Mouse (Mus musculus) midbrain, embryonic 16.5 days (tissue): Measurements from ENCODE around the gene Gm20388. TPM values are rescaled to one million over a fixed set of nuclear protein-coding genes. Genes with fewer than 3 reads are reported as not detected.

ENCODE experiments used
- ATAC-seq: fragments of 200-750 bp; cut with Nextera tagmentation; 2 replicates; pipeline ENCODE4 v1.8.0; 2017; ENCODE audit warnings: moderate TSS enrichment
- H3K27ac ChIP-seq: fragments of 300-500 bp; sonication (generic); 2 replicates; pipeline ENCODE4 v1.5.1; 2014; ENCODE audit warnings: mild to moderate bottlenecking, low read length, mixed read lengths
- H3K27me3 ChIP-seq: fragments of 300-500 bp; sonication (generic); 2 replicates; pipeline ENCODE4 v1.6.1; 2014; ENCODE audit warnings: low read depth, low read length, mixed read lengths; ENCODE audit not compliant: control insufficient read depth, insufficient read depth
- H3K36me3 ChIP-seq: fragments of 300-500 bp; sonication (generic); 2 replicates; pipeline ENCODE4 v1.6.1; 2014; ENCODE audit warnings: mild to moderate bottlenecking, low read length, moderate library complexity, mixed read lengths; ENCODE audit not compliant: control insufficient read depth, insufficient read depth
- H3K4me1 ChIP-seq: fragments of 300-500 bp; sonication (generic); 2 replicates; pipeline ENCODE4 v1.6.1; 2014; ENCODE audit warnings: mild to moderate bottlenecking, low read length, mixed read lengths; ENCODE audit not compliant: control insufficient read depth, insufficient read depth
- H3K4me2 ChIP-seq: fragments of 300-500 bp; sonication (generic); 2 replicates; pipeline ENCODE4 v1.6.1; 2014; ENCODE audit warnings: mild to moderate bottlenecking, low read length, mixed read lengths
- H3K4me3 ChIP-seq: fragments of 300-500 bp; sonication (generic); 2 replicates; pipeline ENCODE4 v1.5.1; 2014; ENCODE audit warnings: low read depth, mild to moderate bottlenecking, low read length, moderate library complexity, mixed read lengths
- H3K9ac ChIP-seq: fragments of 300-500 bp; sonication (generic); 2 replicates; pipeline ENCODE4 v1.6.1; 2014; ENCODE audit warnings: low read depth, low read length, mixed read lengths
- H3K9me3 ChIP-seq: fragments of 300-500 bp; sonication (generic); replicated peaks from 2 replicates; pipeline ENCODE4 v1.6.1; 2014; ENCODE audit warnings: mild to moderate bottlenecking, low read length, mixed read lengths; ENCODE audit not compliant: control insufficient read depth, poor library complexity, severe bottlenecking
- WGBS: fragments of 180-500 bp; shearing (Covaris S2); extraction: QIAGEN DNeasy Blood & Tissue Kit; methylation state at CpG from one replicate; pipeline ENCODE4 v1.1.7; 2014; 5-methylcytosine and 5-hydroxymethylcytosine counted together
- polyA plus RNA-seq: library from polyadenylated mRNA; unstranded; fragments of >200 nt; fragmentation: Nextera tagmentation; extraction: Ambion mirVana; gene quantifications from 2 replicates; pipeline ENCODE4 v1.2.1, GENCODE M21; 2015

The Gm20388 gene
- polyA plus RNA-seq, 1 experiment from 2014 or later: 7.5 TPM

DNA sequence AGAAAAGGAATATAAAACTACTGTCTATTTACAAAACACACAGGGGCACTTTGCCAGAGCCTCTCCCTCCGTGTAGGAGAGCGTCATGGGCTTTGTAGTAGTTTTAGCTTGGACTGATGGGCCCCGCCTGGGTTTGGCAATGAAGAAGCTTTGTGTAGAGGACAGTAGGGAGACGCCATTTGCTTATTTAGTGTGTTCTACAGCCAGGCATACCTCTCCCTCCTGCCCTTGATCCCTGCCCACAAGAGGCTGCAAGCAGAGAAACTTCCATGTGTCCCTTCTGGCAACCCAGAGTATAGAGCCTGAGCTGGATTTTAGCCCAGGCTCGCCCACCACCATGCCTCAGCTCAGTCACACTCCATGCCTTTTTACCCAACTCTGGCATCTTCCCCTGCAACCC lies 4271.1 kb downstream of the Gm20388 start:
- Histone ChIP-seq H3K27me3 (no peaks in the 10 kb centered on the region), H3K9ac (no peak overlapping the region), H3K4me1 (peaks cover 9% of the 10 kb centered on the region; the same call in 1 of the 2 replicates), H3K4me2 (no peak overlapping the region), H3K4me3 (no peak overlapping the region), H3K27ac (no peak overlapping the region), H3K9me3 (no peaks in the 10 kb centered on the region), H3K36me3 (no peaks in the 10 kb centered on the region)
- ATAC-seq: no peak
- WGBS: 67% methylated on average over 5 of the region's 5 CpGs

DNA sequence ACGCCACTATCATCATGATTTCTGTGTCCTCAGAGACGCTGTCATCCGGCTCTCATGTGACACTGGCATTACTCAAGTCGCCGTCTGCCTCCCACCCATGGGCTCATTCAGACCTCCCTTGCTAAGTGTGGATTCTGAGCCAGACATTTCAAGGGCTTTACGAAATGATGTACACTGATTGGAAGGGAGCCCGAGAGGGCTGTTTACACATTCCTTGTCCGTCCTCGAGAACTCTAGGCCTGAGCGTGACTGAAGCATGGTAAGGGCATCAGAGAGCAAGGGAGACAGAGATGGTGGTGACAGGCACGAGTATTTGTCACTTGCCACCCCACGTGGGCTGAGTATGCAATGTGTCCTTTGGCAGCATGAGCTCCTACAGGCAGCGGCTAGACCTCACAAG lies 4271.6 kb downstream of the Gm20388 start:
- no peaks in the 10 kb centered on the region for H3K36me3 ChIP-seq
- H3K4me2 ChIP-seq: no peak overlapping the region
- no peak overlapping the region for H3K9ac ChIP-seq
- 70% methylated on average over 13 of the region's 13 CpGs for WGBS
- H3K27ac ChIP-seq: no peak overlapping the region
- H3K4me3 ChIP-seq: no peak overlapping the region
- H3K9me3 ChIP-seq: no peaks in the 10 kb centered on the region
- peaks cover 9% of the 10 kb centered on the region; the same call in 1 of the 2 replicates for H3K4me1 ChIP-seq
- H3K27me3 ChIP-seq: no peaks in the 10 kb centered on the region
- no peak for ATAC-seq

DNA sequence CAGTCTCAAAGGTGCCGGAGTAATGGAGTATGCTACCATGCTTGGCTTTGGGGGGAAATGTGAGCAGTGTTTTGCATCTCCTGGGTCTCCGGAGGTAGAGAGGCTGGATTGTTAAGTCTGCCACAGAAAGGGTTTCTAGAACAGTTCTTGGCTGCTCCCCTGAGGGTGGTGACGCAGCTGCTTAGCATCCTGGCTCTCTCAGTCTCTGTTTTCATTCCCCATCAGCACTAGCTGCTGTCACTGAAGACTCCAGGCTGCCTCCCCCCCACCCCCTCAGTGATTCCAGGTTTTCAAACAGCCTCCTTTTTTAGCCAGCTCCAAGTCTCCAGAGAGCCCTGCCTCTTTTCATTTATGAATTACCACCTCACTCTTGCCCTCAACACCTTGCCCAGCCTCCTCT lies 4273.4 kb downstream of the Gm20388 start:
- Histone ChIP-seq H3K27ac (no peak overlapping the region), H3K4me2 (no peak overlapping the region), H3K4me1 (peaks cover 9% of the 10 kb centered on the region; the same call in 1 of the 2 replicates), H3K27me3 (no peaks in the 10 kb centered on the region), H3K9me3 (no peaks in the 10 kb centered on the region), H3K9ac (no peak overlapping the region), H3K4me3 (no peak overlapping the region), H3K36me3 (no peaks in the 10 kb centered on the region)
- ATAC-seq: no peak
- WGBS: 67% methylated on average over 3 of the region's 3 CpGs

DNA sequence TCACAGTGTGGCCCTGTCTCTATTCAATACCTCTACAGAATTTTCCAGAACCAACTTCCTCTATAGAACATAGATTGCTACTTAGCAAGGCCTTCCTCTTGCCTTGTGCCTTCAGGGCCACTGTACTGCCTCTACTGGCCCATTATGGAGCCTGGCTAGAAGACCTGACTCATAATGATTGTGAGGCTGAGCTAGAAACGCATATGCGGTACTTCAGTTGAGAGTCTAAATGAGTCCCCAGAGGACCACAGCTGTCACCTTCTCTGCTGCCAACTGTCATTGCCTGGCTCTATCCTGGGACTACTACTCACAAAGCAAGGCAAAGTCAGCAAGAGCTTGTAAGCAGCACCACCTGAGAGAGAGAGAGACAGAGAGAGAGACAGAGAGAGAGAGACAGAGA lies 4273.9 kb downstream of the Gm20388 start:
- Histone ChIP-seq H3K27me3 (no peaks in the 10 kb centered on the region), H3K36me3 (no peaks in the 10 kb centered on the region), H3K9me3 (no peaks in the 10 kb centered on the region), H3K4me1 (peaks cover 9% of the 10 kb centered on the region; the same call in 1 of the 2 replicates), H3K4me2 (no peak overlapping the region), H3K4me3 (no peak overlapping the region), H3K9ac (no peak overlapping the region), H3K27ac (no peak overlapping the region)
- ATAC-seq: peak; percentile 62
- 45% methylated on average over 2 of the region's 2 CpGs for WGBS

DNA sequence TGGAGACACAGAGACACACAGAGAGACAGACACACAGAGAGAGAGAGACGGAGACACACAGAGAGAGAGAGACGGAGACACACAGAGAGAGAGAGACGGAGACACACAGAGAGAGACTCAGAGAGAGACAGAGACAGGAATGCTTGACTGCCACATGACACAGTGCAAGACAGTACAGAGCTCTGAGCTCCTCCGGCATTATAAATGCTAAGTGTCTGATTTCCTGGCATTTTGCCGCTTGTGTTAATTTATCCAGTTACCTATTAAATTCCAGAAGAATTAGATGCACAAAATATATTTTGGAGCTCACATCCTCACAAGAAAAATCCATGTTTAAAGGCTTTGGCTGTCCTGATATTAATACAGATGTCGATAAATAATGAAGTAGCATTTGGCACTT lies 4274.4 kb downstream of the Gm20388 start:
- ATAC-seq: no peak
- H3K4me2 ChIP-seq: no peak overlapping the region
- H3K9ac ChIP-seq: no peak overlapping the region
- H3K27me3 ChIP-seq: no peaks in the 10 kb centered on the region
- H3K4me3 ChIP-seq: no peak overlapping the region
- whole genome bisulfite sequencing: 67% methylated on average over 6 of the region's 6 CpGs
- H3K36me3 ChIP-seq: no peaks in the 10 kb centered on the region
- H3K9me3 ChIP-seq: no peaks in the 10 kb centered on the region
- peak overlapping the region; percentile 5; the same call in 1 of the 2 replicates for H3K27ac ChIP-seq
- peaks cover 9% of the 10 kb centered on the region; the same call in 1 of the 2 replicates for H3K4me1 ChIP-seq

DNA sequence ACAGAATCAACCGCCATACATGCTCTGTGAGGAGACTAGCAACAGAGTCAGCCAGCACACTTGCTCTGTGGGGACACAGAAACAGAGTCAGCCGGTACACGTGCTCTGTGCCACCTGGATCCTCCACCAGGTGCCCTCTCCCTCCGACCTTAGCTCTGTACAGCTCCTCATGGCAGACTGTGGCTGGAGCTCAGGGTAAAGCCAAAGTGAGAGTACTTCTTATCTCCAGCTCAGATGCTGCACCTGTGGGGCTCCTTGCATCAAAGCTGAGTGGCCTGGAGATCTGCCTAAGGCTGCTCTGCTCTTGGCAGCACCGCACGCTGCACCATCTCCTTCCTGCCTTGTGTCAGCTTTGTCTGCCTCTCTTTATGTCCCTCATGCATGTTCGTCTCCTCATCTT lies 4279.7 kb downstream of the Gm20388 start:
- Histone ChIP-seq H3K9me3 (no peaks in the 10 kb centered on the region), H3K9ac (no peak overlapping the region), H3K4me3 (no peak overlapping the region), H3K27me3 (no peaks in the 10 kb centered on the region), H3K27ac (no peak overlapping the region), H3K4me2 (no peak overlapping the region), H3K4me1 (peaks cover 4% of the 10 kb centered on the region; the same call in 1 of the 2 replicates), H3K36me3 (no peaks in the 10 kb centered on the region)
- WGBS: 79% methylated on average over 7 of the region's 7 CpGs
- ATAC-seq: no peak

DNA sequence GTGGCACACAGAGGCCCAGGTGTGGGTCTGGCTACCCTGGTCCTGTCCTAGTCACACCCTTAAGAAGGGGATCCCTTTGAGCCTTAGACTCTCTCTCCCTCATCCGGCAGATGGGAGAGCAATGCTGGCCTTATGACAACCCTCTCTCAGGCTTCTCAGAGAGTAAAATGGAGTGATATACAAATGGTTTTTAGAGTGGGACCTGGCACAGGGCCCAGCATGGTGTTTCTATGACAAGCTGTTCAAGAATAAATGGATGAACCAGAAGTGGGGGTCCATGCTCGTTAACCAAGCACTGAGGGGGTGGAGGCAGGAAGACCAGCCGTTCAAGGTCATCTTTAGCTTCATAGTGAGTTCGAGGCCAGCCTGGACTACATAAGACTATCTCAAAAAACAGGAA lies 4281.6 kb downstream of the Gm20388 start:
- no peak overlapping the region for H3K4me2 ChIP-seq
- no peak overlapping the region for H3K9ac ChIP-seq
- no peak for ATAC-seq
- no peaks in the 10 kb centered on the region for H3K36me3 ChIP-seq
- H3K27ac ChIP-seq: no peak overlapping the region
- 0 out of 2 replicates have a peak, but pooled peaks cover 2% of the 10 kb centered on the region for H3K4me1 ChIP-seq
- no peaks in the 10 kb centered on the region for H3K9me3 ChIP-seq
- WGBS: 80% methylated on average over 4 of the region's 4 CpGs
- no peaks in the 10 kb centered on the region for H3K27me3 ChIP-seq
- H3K4me3 ChIP-seq: no peak overlapping the region

DNA sequence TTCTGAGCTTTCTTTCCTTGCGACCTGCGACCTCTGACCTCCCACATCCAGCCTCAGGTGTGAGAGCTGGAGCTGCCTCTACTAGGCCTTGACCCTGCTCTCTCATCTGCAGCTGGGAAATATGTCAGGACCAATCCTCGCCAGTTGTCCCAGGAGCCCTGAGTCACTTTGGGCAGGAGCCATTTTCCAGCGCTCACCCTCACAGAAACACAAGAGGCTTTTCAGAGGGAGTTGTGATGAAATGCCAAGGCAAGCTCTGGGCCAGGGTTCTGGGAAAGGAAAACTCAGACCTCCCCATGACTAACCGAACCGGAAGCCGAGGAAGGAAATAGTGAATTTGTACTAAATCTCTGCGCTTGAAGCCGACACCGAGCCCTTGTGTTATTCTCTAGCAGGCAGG lies 4282.3 kb downstream of the Gm20388 start:
- no peaks in the 10 kb centered on the region for H3K36me3 ChIP-seq
- no peak overlapping the region; the same call in 1 of the 2 replicates for H3K27ac ChIP-seq
- no peaks in the 10 kb centered on the region for H3K9me3 ChIP-seq
- WGBS: 85% methylated on average over 10 of the region's 10 CpGs
- no peak overlapping the region for H3K4me3 ChIP-seq
- ATAC-seq: no peak
- no peak overlapping the region for H3K9ac ChIP-seq
- no peaks in the 10 kb centered on the region for H3K27me3 ChIP-seq
- H3K4me2 ChIP-seq: no peak overlapping the region
- H3K4me1 ChIP-seq: 0 out of 2 replicates have a peak, but pooled peaks cover 2% of the 10 kb centered on the region

DNA sequence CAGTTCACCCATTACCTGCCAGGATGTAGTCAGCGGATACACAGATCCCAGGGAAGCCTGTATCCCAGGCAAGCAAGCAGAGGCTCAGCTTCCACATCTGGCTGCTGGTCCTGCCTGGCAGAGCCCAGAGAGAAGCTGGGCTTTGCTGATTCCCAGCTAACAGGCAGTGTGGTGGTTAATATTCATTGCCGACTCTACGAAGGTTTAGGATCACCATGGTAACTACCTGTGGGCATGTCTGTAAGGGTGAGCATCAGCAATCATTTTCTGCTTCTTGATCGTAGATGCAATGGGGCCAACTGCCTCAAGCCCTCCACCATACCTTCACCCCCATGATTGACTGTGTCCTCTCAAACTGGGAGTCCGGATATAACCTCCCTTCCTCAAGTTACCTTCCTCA lies 4283.4 kb downstream of the Gm20388 start:
- no peak overlapping the region for H3K4me3 ChIP-seq
- H3K36me3 ChIP-seq: no peaks in the 10 kb centered on the region
- H3K9ac ChIP-seq: no peak overlapping the region
- H3K4me1 ChIP-seq: 0 out of 2 replicates have a peak, but pooled peaks cover 2% of the 10 kb centered on the region
- 49% methylated on average over 5 of the region's 5 CpGs for WGBS
- H3K4me2 ChIP-seq: no peak overlapping the region
- ATAC-seq: peak; percentile 86
- peak overlapping the region; percentile 56; the same call in 1 of the 2 replicates for H3K27ac ChIP-seq
- no peaks in the 10 kb centered on the region for H3K27me3 ChIP-seq
- H3K9me3 ChIP-seq: no peaks in the 10 kb centered on the region
